Mouse (Mus musculus): ENCODE measurements at regions not wholly inside any gene's neighbourhood (a gene's known extent, or its start where the extent isn't known, plus 50 kb on each side); places are given as distances from the start of the nearest gene placed in this dataset.

DNA sequence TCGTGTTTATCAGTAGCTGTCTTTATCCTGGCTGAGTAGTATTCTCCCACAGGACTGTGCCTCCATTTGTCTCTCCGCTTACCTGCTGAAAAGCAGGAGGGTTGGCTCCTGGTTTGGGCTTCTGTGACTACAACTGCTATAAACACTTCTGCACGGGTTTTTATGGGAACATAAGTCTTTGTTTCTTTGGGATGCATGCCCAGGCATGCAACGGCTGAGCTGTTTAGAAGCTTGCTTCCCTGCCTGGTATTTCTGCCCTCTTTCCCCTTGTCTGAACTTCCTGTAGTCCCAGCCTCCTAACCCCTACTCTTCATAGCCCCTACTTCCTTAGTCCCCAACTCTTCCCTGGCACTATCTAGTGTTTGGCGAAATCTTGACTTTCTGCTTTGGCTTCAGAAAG lies 139.6 kb upstream of the Gm26897 start:
- in situ Hi-C loops (cut with MboI, MseI) = no loop called here

GRCm38 (mm10) chr5:111595438-111595837 lies 138.3 kb upstream of the Gm26897 start:
- in situ Hi-C loops (cut with MboI, MseI) = no loop called here

GRCm38 (mm10) chr5:111597733-111598132 lies 136.0 kb upstream of the Gm26897 start:
- in situ Hi-C loops (cut with MboI, MseI) = no loop called here

GRCm38 (mm10) chr5:111601711-111602521 lies 131.8 kb upstream of the Gm26897 start:
- in situ Hi-C loops (cut with MboI, MseI) = no loop called here

DNA sequence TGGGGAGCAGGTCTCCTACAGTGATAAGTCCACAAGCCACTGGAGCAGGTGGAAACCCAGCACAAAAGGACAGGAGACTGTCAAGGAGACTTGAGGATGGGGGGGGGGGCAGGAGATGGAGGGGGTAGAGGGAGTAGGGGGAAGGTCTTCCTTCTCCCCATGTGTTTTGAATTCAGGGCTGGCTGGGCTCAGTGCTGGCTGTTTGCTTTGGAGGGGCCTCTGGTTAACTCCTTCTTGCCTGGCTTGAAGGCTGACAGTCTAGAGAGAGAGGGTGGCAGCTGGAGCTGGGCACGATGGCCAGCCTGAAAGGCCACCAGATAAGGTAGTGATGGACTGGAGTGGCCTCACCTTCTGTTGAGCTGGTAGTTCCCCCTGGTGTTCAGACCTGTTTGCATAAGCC lies 120.0 kb upstream of the Gm26897 start:
- in situ Hi-C loops (cut with MboI, MseI) = no loop called here

- in situ Hi-C loops (cut with MboI, MseI) = no loop called here
Observed at GRCm38 (mm10) chr5:111619974-111620373, 113.8 kb upstream of the Gm26897 start.

DNA sequence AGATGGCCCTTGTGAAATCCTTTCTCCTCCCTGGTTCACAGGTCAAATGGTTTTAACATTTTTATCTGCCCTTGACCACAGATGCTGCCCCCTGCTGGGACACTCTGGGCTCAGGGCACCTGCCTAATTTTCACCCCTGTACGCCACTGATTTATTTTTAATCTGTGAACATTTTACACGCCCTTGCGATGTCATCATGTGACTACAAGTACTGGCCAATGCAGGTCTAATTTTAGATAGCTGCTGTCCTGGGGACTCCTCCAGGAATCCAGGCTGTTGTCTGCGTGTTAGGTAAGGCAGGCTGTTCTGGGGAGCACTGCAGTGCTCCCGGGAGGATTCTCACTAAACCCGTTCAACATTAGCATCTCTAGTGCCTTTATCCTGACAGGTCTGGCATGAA lies 113.1 kb upstream of the Gm26897 start:
- in situ Hi-C loops (cut with MboI, MseI) = no loop called here

DNA sequence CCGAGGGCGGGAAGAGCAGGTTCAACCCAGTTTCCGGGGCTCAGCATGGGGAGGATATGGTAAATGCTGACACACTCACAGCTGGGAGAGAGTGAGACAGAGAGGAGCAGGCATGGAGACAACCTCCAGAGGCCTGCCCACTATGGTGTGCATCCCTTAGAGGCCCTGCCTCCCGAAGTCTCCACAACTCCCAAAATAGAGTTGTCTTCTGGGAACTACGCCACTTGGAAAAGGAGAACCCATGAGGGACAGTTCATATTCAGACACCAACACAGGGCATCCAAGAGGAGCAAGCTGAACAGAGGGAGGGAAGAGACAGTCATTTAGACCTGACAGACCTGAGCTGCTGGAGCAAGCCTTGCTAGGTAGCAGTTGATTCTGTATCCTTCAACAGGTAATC lies 111.2 kb upstream of the Gm26897 start:
- in situ Hi-C loops (cut with MboI, MseI) = no loop called here

DNA sequence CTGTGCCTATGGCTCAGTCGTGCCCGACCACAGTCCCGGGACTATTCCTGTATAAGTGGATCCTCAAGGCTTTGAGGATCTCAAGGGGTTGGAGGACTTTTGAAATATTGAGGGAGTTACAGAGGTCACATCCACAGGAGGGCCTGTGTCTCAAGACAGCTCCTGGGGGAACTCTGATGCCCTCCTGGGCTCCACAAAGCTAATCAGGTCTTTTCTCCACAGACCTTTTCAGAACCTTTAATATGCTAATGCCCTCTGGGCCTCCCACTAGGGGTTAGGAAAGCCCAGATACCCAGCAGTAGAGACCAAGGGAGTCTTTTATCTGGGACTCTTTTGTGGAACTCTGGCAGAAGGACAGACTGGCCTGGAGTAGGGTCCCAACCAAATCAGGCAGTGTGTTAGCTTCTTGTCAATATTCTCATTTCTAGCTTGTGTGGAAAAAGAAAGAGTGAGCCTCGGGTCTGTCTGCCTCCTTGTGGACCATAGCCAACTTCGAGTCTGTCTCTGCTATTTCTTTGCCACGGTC lies 107.4 kb upstream of the Gm26897 start:
- in situ Hi-C loops (cut with MboI, MseI) = loop anchor here in 1 of 2 experiments (5.0 kb wide), 1 partner anchor 1886 kb away; no protein-coding TSS in a partner anchor

- in situ Hi-C loops (cut with MboI, MseI) = no loop called here
Observed at GRCm38 (mm10) chr5:111630313-111630844, 103.3 kb upstream of the Gm26897 start.

- in situ Hi-C loops (cut with MboI, MseI) = no loop called here
Observed at GRCm38 (mm10) chr5:111631572-111632161, 102.1 kb upstream of the Gm26897 start.

DNA sequence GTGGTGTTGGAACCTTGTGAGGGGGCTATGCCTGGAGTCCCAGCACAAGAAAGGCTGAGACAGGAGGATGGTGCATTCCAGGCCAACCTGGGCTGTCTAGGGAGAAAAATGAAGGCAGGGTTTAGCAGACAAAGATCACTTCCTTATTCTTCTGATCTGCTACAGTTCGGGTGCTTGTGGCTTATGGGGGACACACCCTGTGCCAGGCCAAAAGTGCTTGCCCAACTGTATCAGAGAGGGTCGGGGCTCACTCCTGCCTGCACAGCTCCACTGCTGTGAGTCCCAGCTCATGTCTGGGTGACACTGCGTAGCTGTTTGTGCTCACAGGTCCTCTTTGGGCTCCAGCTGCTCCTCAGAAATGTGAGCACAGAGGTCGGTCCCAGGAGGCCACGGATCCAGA lies 98.6 kb upstream of the Gm26897 start:
- in situ Hi-C loops (cut with MboI, MseI) = no loop called here

- in situ Hi-C loops (cut with MboI, MseI) = no loop called here
Observed at GRCm38 (mm10) chr5:111636969-111637368, 96.8 kb upstream of the Gm26897 start.

- in situ Hi-C loops (cut with MboI, MseI) = no loop called here
Observed at GRCm38 (mm10) chr5:111638306-111638705, 95.4 kb upstream of the Gm26897 start.

GRCm38 (mm10) chr5:111639476-111640287 lies 94.0 kb upstream of the Gm26897 start:
- in situ Hi-C loops (cut with MboI, MseI) = no loop called here

DNA sequence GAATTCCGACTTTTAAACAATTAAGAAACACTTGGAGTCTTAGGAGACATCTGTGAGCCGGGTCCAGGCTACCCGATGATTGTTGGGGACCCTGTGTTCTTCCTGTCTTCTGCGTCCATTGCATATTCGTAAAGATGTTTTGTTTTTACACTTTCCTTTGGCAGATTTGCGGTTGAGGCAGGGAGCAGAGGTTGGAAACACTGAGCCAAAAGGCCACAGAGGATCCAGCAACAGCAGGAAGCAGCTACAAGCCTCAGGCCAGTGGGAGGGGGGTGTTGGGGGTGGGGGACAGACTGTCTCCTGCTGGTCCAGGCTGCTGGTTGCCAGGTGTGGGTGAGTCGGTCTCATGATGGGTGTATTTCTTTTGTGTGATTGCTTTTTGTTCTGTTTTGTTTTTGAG lies 92.7 kb upstream of the Gm26897 start:
- in situ Hi-C loops (cut with MboI, MseI) = no loop called here

DNA sequence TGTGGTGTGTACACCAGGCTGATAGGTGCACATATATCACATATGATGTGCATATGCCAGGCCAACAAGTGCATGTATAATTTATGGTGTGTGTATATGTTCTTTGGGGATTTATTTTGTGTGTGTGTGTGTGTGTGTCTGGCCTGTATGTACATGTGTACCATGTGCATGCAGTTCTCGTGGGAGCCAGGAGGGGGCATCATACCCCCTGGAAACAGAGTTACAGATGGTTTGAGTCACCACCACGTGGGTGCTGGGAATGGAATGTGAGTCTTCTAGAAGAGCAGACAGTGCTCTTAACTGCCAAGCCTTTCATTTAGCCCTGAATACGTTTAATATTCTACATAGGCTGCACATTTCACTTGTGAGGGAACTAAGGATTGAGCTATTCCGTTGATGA lies 92.0 kb upstream of the Gm26897 start:
- in situ Hi-C loops (cut with MboI, MseI) = no loop called here

GRCm38 (mm10) chr5:111644142-111644541 lies 89.6 kb upstream of the Gm26897 start:
- in situ Hi-C loops (cut with MboI, MseI) = no loop called here

- in situ Hi-C loops (cut with MboI, MseI) = no loop called here
Observed at GRCm38 (mm10) chr5:111644788-111645187, 88.9 kb upstream of the Gm26897 start.

GRCm38 (mm10) chr5:111647686-111648200 lies 86.0 kb upstream of the Gm26897 start:
- in situ Hi-C loops (cut with MboI, MseI) = no loop called here

GRCm38 (mm10) chr5:111648481-111648880 lies 85.2 kb upstream of the Gm26897 start:
- in situ Hi-C loops (cut with MboI, MseI) = no loop called here

- in situ Hi-C loops (cut with MboI, MseI) = no loop called here
Observed at GRCm38 (mm10) chr5:111649012-111649411, 84.7 kb upstream of the Gm26897 start.

Data from T-helper 17 cell (primary cell).